ENCODE assay signal across 8 mouse cellular contexts in genomic region chr4:152086505-152087210, GRCm38 (mm10). TPM values are rescaled to one million over a fixed set of nuclear protein-coding genes. Genes with fewer than 3 reads are reported as not detected.
DNase-seq lines count a peak whose midpoint lies in the region; ATAC-seq and TF ChIP-seq lines count a peak whose summit lies in the region.

No protein-coding gene starts in this region.

- H3K36me3 ChIP-seq in spleen, adult 2 months (ENCODE audit: control insufficient read depth, insufficient read depth, low read length): no peaks in the 10 kb centered on the region

- TF ChIP-seq POLR2A in spleen, adult 2 months (IDR thresholded peaks at IDR 0.05; ENCODE audit: low read depth, low read length): no peak

- 0 out of 2 replicates have a peak overlapping the region, but pooled peaks have one; percentile 21 for H3K27ac ChIP-seq in spleen, adult 2 months (ENCODE audit: insufficient read depth, low read length)

- no peaks in the 10 kb centered on the region; the same call in none of the 2 replicates for H3K4me1 ChIP-seq in spleen, adult 2 months (ENCODE audit: control insufficient read depth, insufficient read depth, insufficient read length)

- H3K4me3 ChIP-seq in spleen, adult 2 months (ENCODE audit: extremely low read depth, insufficient read depth, insufficient read length): peak overlapping the region; percentile 77

- peak; percentile 24 to 31 for DNase-seq in B cell, adult 2 months
- DNase-seq in MN1 (ENCODE audit: low spot score): peak; percentile 62
- DNase-seq in heart, postnatal 36 days: peak; percentile 65 to 80
- peak; percentile 59 to 74 for DNase-seq in layer of hippocampus, postnatal 10 days (ENCODE audit: low spot score in 2 of 2)
- peak in 1 of 2 experiments; percentile 27 for DNase-seq in spleen, adult 2 months (ENCODE audit: low read depth in 1 of 2, low spot score in 2 of 2)
- no peak for DNase-seq in cerebellum, postnatal 4 days (ENCODE audit: low spot score in 2 of 2)

- no peak for TF ChIP-seq CTCF in spleen, adult 2 months (IDR thresholded peaks at IDR 0.05; ENCODE audit: extremely low read depth, insufficient read depth, insufficient read length, insufficient replicate concordance)

- ATAC-seq in erythroblast, adult 5-6 weeks (replicated peaks; ENCODE audit: low FRiP score, poor library complexity, severe bottlenecking): peak; percentile 32; the same call in 1 of the 2 replicates
- peak; percentile 32 for ATAC-seq in megakaryocyte progenitor cell, adult 5-6 weeks (replicated peaks; ENCODE audit: poor library complexity)

- under 1% methylated on average over 64 of the region's 92 CpGs for WGBS in spleen, adult 2 months

- peaks cover 9% of the 10 kb centered on the region for H3K27me3 ChIP-seq in spleen, adult 2 months (ENCODE audit: control insufficient read depth, insufficient read depth, low read length)

- intact Hi-C loops in heart, postnatal 36 days (cut with DNase I): no loop called here

RNA-seq across cellular contexts. Expression of gene Plekhg5, which starts 14.4 kb away (rescaled TPM):
- 0.42 TPM in 1 of 2 replicates, not detected in the other for total RNA-seq in erythroblast, adult 5-6 weeks (2015; ENCODE audit: low replicate concordance)
- total RNA-seq in erythroblast, adult 5-6 weeks (2017; ENCODE audit: low replicate concordance): 1.4 and 2.0 TPM in 2 replicates
- 10 to 100 TPM; 14.9 to 21.9 TPM for total RNA-seq in heart, postnatal 36 days (2021)
- total RNA-seq in layer of hippocampus, postnatal 10 days (2021): 10 to 100 TPM; 76.0 to 79.6 TPM
- total RNA-seq in megakaryocyte progenitor cell, adult 5-6 weeks (2015): 0.66 and 1.2 TPM in 2 replicates
- total RNA-seq in megakaryocyte progenitor cell, adult 5-6 weeks (2017): 1.6 and 2.6 TPM in 2 replicates
- polyA plus RNA-seq in spleen, adult 2 months (2012; rRNA removed): 9.5 and 13.1 TPM in 2 replicates

RNA-seq across cellular contexts. Expression of gene Tnfrsf25, which starts 29.1 kb away (rescaled TPM):
- not detected in 2 replicates for total RNA-seq in erythroblast, adult 5-6 weeks (2015; ENCODE audit: low replicate concordance)
- total RNA-seq in erythroblast, adult 5-6 weeks (2017; ENCODE audit: low replicate concordance): not detected in 2 replicates
- total RNA-seq in heart, postnatal 36 days (2021): 1 to 10 TPM in 1 of 2 experiments, under 1 TPM in 1; 0.81 to 3.2 TPM
- total RNA-seq in layer of hippocampus, postnatal 10 days (2021): 10 to 100 TPM; 14.0 to 15.1 TPM
- total RNA-seq in megakaryocyte progenitor cell, adult 5-6 weeks (2015): 1.5 TPM in 1 of 2 replicates, not detected in the other
- total RNA-seq in megakaryocyte progenitor cell, adult 5-6 weeks (2017): 0.10 TPM in 1 of 2 replicates, not detected in the other
- polyA plus RNA-seq in spleen, adult 2 months (2012; rRNA removed): 17.0 and 27.0 TPM in 2 replicates

RNA-seq across cellular contexts. Expression of gene Nol9, which starts 47.5 kb away (rescaled TPM):
- total RNA-seq in erythroblast, adult 5-6 weeks (2015; ENCODE audit: low replicate concordance): 6.7 and 7.3 TPM in 2 replicates
- total RNA-seq in erythroblast, adult 5-6 weeks (2017; ENCODE audit: low replicate concordance): 3.9 and 6.3 TPM in 2 replicates
- 10 to 100 TPM; 10.1 to 10.5 TPM for total RNA-seq in heart, postnatal 36 days (2021)
- total RNA-seq in layer of hippocampus, postnatal 10 days (2021): 10 to 100 TPM; 27.3 to 31.6 TPM
- 26.9 and 28.4 TPM in 2 replicates for total RNA-seq in megakaryocyte progenitor cell, adult 5-6 weeks (2015)
- 33.4 and 35.1 TPM in 2 replicates for total RNA-seq in megakaryocyte progenitor cell, adult 5-6 weeks (2017)
- polyA plus RNA-seq in spleen, adult 2 months (2012; rRNA removed): 22.8 and 28.1 TPM in 2 replicates

RNA-seq across cellular contexts. Expression of gene Tas1r1, which starts 48.3 kb away (rescaled TPM):
- 1.9 TPM in 1 of 2 replicates, not detected in the other for total RNA-seq in erythroblast, adult 5-6 weeks (2015; ENCODE audit: low replicate concordance)
- not detected in 2 replicates for total RNA-seq in erythroblast, adult 5-6 weeks (2017; ENCODE audit: low replicate concordance)
- not detected for total RNA-seq in heart, postnatal 36 days (2021)
- total RNA-seq in layer of hippocampus, postnatal 10 days (2021): under 1 TPM; 0.37 to 0.45 TPM
- 0.71 and 0.91 TPM in 2 replicates for total RNA-seq in megakaryocyte progenitor cell, adult 5-6 weeks (2015)
- total RNA-seq in megakaryocyte progenitor cell, adult 5-6 weeks (2017): 1.2 and 3.2 TPM in 2 replicates
- 0.14 and 0.15 TPM in 2 replicates for polyA plus RNA-seq in spleen, adult 2 months (2012; rRNA removed)

RNA-seq across cellular contexts. Expression of gene Zbtb48, which starts 59.2 kb away (rescaled TPM):
- 2.7 and 2.9 TPM in 2 replicates for total RNA-seq in erythroblast, adult 5-6 weeks (2015; ENCODE audit: low replicate concordance)
- 2.9 and 4.2 TPM in 2 replicates for total RNA-seq in erythroblast, adult 5-6 weeks (2017; ENCODE audit: low replicate concordance)
- total RNA-seq in heart, postnatal 36 days (2021): 1 to 10 TPM; 3.5 to 4.4 TPM
- total RNA-seq in layer of hippocampus, postnatal 10 days (2021): 10 to 100 TPM; 11.9 to 14.8 TPM
- total RNA-seq in megakaryocyte progenitor cell, adult 5-6 weeks (2015): 7.4 and 10.3 TPM in 2 replicates
- total RNA-seq in megakaryocyte progenitor cell, adult 5-6 weeks (2017): 4.8 and 6.6 TPM in 2 replicates
- polyA plus RNA-seq in spleen, adult 2 months (2012; rRNA removed): 18.9 and 21.3 TPM in 2 replicates

Comparison
In these comparisons a context has a peak if more than half of its experiments do, and no peak if none do; other contexts are left out.
1. DNase-seq: peak in B cell, adult 2 months (2 of 2), MN1 (single experiment), heart, postnatal 36 days (2 of 2) and layer of hippocampus, postnatal 10 days (2 of 2); none in cerebellum, postnatal 4 days (0 of 2).
2. RNA of gene Plekhg5, which starts 14.4 kb away (total RNA-seq): 76.0 to 79.6 TPM in layer of hippocampus, postnatal 10 days and 14.9 to 21.9 TPM in heart, postnatal 36 days; 0.66 to 2.6 TPM in megakaryocyte progenitor cell, adult 5-6 weeks and 0.42 to 2.0 TPM in erythroblast, adult 5-6 weeks; every median in the first group is over 4 times any median in the second.